Mouse (Mus musculus) c-Kit-positive CD71-positive TER-119-negative erythroid progenitor cells, embryonic 14.5 days (primary cell): ENCODE data around the gene Tmcc1.
"Not testable (repeated sequence)": the region's sequence is repeated elsewhere in the genome, so short reads cannot be mapped to it uniquely, and the experiment has no call there.

ENCODE experiments used
- DNase-seq: peaks from one replicate; pipeline ENCODE4 v3.0.0-alpha.2; 2013; ENCODE audit warnings: low read depth

Tmcc1 gene

GRCm38 (mm10) chr6:116193394-116194393, at the start of gene Tmcc1:
Gene Tmcc1 (minus strand): TSS chr6:116193486.
- peak; percentile 89 for DNase-seq

- DNase-seq = no peak
These were observed 47.1 kb upstream of the Tmcc1 start for GRCm38 (mm10) chr6:116240371-116240770.

GRCm38 (mm10) chr6:116238083-116238482, 44.8 kb upstream of the Tmcc1 start:
- DNase-seq = no peak

GRCm38 (mm10) chr6:116235336-116235735, 42.0 kb upstream of the Tmcc1 start:
- no peak for DNase-seq

GRCm38 (mm10) chr6:116234821-116235220, 41.5 kb upstream of the Tmcc1 start:
- DNase-seq = not testable (repeated sequence)

GRCm38 (mm10) chr6:116228785-116229525, 35.7 kb upstream of the Tmcc1 start:
- peak; percentile 50 for DNase-seq

GRCm38 (mm10) chr6:116227767-116228166, 34.5 kb upstream of the Tmcc1 start:
- no peak for DNase-seq

- DNase-seq = peak; percentile 92
These were observed 14.6 kb upstream of the Tmcc1 start, which contains the start of gene Washc2 for GRCm38 (mm10) chr6:116207729-116208534. Gene Washc2 (plus strand): TSS chr6:116208038.

- DNase-seq = no peak
These were observed 6.4 kb upstream of the Tmcc1 start for GRCm38 (mm10) chr6:116199682-116200081.

GRCm38 (mm10) chr6:116198173-116198572, 4.9 kb upstream of the Tmcc1 start:
- DNase-seq = peak; percentile 41

- DNase-seq = no peak
These were observed 2.5 kb upstream of the Tmcc1 start for GRCm38 (mm10) chr6:116195811-116196210.

GRCm38 (mm10) chr6:116192809-116193311, 426 bp downstream of the Tmcc1 start:
- no peak for DNase-seq

- no peak for DNase-seq
These were observed 3.9 kb downstream of the Tmcc1 start for GRCm38 (mm10) chr6:116189417-116189816.

GRCm38 (mm10) chr6:116186485-116186884, 6.8 kb downstream of the Tmcc1 start:
- no peak for DNase-seq

- no peak for DNase-seq
These were observed 9.8 kb downstream of the Tmcc1 start for GRCm38 (mm10) chr6:116183509-116183908.

- DNase-seq = no peak
These were observed 12.6 kb downstream of the Tmcc1 start for GRCm38 (mm10) chr6:116180731-116181130.

GRCm38 (mm10) chr6:116178376-116178775, 14.9 kb downstream of the Tmcc1 start:
- no peak for DNase-seq

GRCm38 (mm10) chr6:116173511-116174099, 19.7 kb downstream of the Tmcc1 start:
- DNase-seq = not testable (repeated sequence)

- no peak for DNase-seq
These were observed 26.9 kb downstream of the Tmcc1 start for GRCm38 (mm10) chr6:116166383-116166782.

- DNase-seq = no peak
These were observed 38.2 kb downstream of the Tmcc1 start for GRCm38 (mm10) chr6:116154854-116155624.
